Mouse (Mus musculus): Measurements from ENCODE around the gene Orc4. TPM values are rescaled to one million over a fixed set of nuclear protein-coding genes. Genes with fewer than 3 reads are reported as not detected.

The Orc4 gene
- polyA plus RNA-seq (2012; rRNA removed), result 1.3 and 1.5 TPM in 2 replicates

- no peaks in the 10 kb centered on the region for H3K27me3 ChIP-seq (ENCODE audit: control insufficient read depth, insufficient read depth, low read length)
- TF ChIP-seq CTCF (IDR thresholded peaks at IDR 0.05; ENCODE audit: extremely low read depth, insufficient read length, insufficient replicate concordance, low read depth, low read length), result no peak
- no peak; the same call in 1 of the 2 replicates for TF ChIP-seq POLR2A (IDR thresholded peaks at IDR 0.05; ENCODE audit: low read depth, low read length)
- no peaks in the 10 kb centered on the region for H3K4me1 ChIP-seq (ENCODE audit: control insufficient read depth, insufficient read depth, insufficient read length, low read length)
- 0% methylated on average over 2 of the region's 2 CpGs for WGBS
- peak within 1 kb of the TSS; percentile 97 for H3K4me3 ChIP-seq (ENCODE audit: low read depth, low read length)
- H3K27ac ChIP-seq (ENCODE audit: insufficient read depth, low read depth, low read length), result peak within 1 kb of the TSS; percentile 86
- H3K36me3 ChIP-seq (ENCODE audit: control insufficient read depth, insufficient read depth, low read length), result no peaks in the 10 kb centered on the region
Measured at GRCm38 (mm10) chr2:48950252-48950315, at the start of gene Orc4. Gene Orc4, minus strand, starts transcription at chr2:48950277.

- 92% methylated on average over 3 of the region's 3 CpGs for WGBS
- TF ChIP-seq POLR2A (IDR thresholded peaks at IDR 0.05; ENCODE audit: low read depth, low read length), result no peak
- no peak for TF ChIP-seq CTCF (IDR thresholded peaks at IDR 0.05; ENCODE audit: extremely low read depth, insufficient read length, insufficient replicate concordance, low read depth, low read length)
Measured at GRCm38 (mm10) chr2:48990322-48990721, 40.2 kb upstream of the Orc4 start.

GRCm38 (mm10) chr2:48978920-48979319, 28.8 kb upstream of the Orc4 start:
- 62% methylated on average over 3 of the region's 3 CpGs for WGBS
- no peaks in the 10 kb centered on the region for H3K4me1 ChIP-seq (ENCODE audit: control insufficient read depth, insufficient read depth, insufficient read length, low read length)
- TF ChIP-seq POLR2A (IDR thresholded peaks at IDR 0.05; ENCODE audit: low read depth, low read length), result no peak
- TF ChIP-seq CTCF (IDR thresholded peaks at IDR 0.05; ENCODE audit: extremely low read depth, insufficient read length, insufficient replicate concordance, low read depth, low read length), result no peak

More at GRCm38 (mm10) chr2:48990322-48990721, 40.2 kb upstream of the Orc4 start:
- no peak overlapping the region for H3K4me3 ChIP-seq (ENCODE audit: low read depth, low read length)
- H3K27me3 ChIP-seq (ENCODE audit: control insufficient read depth, insufficient read depth, low read length), result no peaks in the 10 kb centered on the region
- no peak overlapping the region for H3K27ac ChIP-seq (ENCODE audit: insufficient read depth, low read depth, low read length)
- H3K4me1 ChIP-seq (ENCODE audit: control insufficient read depth, insufficient read depth, insufficient read length, low read length), result no peaks in the 10 kb centered on the region
- H3K36me3 ChIP-seq (ENCODE audit: control insufficient read depth, insufficient read depth, low read length), result peaks cover 2% of the 10 kb centered on the region; the same call in 1 of the 2 replicates

DNA sequence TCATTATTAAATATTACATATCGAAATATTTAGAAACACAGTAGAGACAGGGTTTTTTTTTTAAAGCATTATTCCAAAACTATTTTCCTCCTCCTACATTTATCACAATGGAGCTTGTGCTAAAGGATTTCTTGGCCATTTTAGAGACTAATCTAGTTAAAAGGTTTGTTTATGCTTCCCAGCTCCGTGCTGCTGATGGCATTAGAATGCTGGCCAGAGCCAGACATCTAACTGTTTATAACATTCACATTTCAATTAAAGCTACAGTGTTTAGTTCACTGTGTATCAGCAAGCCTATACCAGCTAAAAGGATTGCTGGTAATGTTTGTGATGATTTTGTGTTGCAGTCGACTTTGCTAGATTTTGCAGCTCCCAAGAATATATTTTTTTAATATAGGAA, 6.5 kb upstream of the Orc4 start:
- no peaks in the 10 kb centered on the region for H3K4me1 ChIP-seq (ENCODE audit: control insufficient read depth, insufficient read depth, insufficient read length, low read length)
- H3K27me3 ChIP-seq (ENCODE audit: control insufficient read depth, insufficient read depth, low read length), result no peaks in the 10 kb centered on the region
- TF ChIP-seq POLR2A (IDR thresholded peaks at IDR 0.05; ENCODE audit: low read depth, low read length), result no peak
- TF ChIP-seq CTCF (IDR thresholded peaks at IDR 0.05; ENCODE audit: extremely low read depth, insufficient read length, insufficient replicate concordance, low read depth, low read length), result no peak
- 73% methylated on average over 3 of the region's 3 CpGs for WGBS
- H3K4me3 ChIP-seq (ENCODE audit: low read depth, low read length), result no peak overlapping the region
- H3K36me3 ChIP-seq (ENCODE audit: control insufficient read depth, insufficient read depth, low read length), result no peaks in the 10 kb centered on the region
- no peak overlapping the region for H3K27ac ChIP-seq (ENCODE audit: insufficient read depth, low read depth, low read length)

More at GRCm38 (mm10) chr2:48978920-48979319, 28.8 kb upstream of the Orc4 start:
- no peaks in the 10 kb centered on the region for H3K27me3 ChIP-seq (ENCODE audit: control insufficient read depth, insufficient read depth, low read length)
- H3K36me3 ChIP-seq (ENCODE audit: control insufficient read depth, insufficient read depth, low read length), result no peaks in the 10 kb centered on the region
- H3K4me3 ChIP-seq (ENCODE audit: low read depth, low read length), result no peak overlapping the region
- no peak overlapping the region for H3K27ac ChIP-seq (ENCODE audit: insufficient read depth, low read depth, low read length)

GRCm38 (mm10) chr2:48950316-48950880, 321 bp upstream of the Orc4 start:
- 8% methylated on average over 6 of the region's 6 CpGs for WGBS
- TF ChIP-seq POLR2A (IDR thresholded peaks at IDR 0.05; ENCODE audit: low read depth, low read length), result no peak
- TF ChIP-seq CTCF (IDR thresholded peaks at IDR 0.05; ENCODE audit: extremely low read depth, insufficient read length, insufficient replicate concordance, low read depth, low read length), result no peak

GRCm38 (mm10) chr2:48949743-48950251, 280 bp downstream of the Orc4 start:
- TF ChIP-seq POLR2A (IDR thresholded peaks at IDR 0.05; ENCODE audit: low read depth, low read length) (peak; percentile 43; the same call in 1 of the 2 replicates), CTCF (IDR thresholded peaks at IDR 0.05; ENCODE audit: extremely low read depth, insufficient read length, insufficient replicate concordance, low read depth, low read length) (no peak)
- H3K4me1 ChIP-seq (ENCODE audit: control insufficient read depth, insufficient read depth, insufficient read length, low read length), result no peaks in the 10 kb centered on the region
- peak overlapping the region; percentile 97 for H3K4me3 ChIP-seq (ENCODE audit: low read depth, low read length)
- WGBS, result under 1% methylated on average over 9 of the region's 9 CpGs
- H3K36me3 ChIP-seq (ENCODE audit: control insufficient read depth, insufficient read depth, low read length), result no peaks in the 10 kb centered on the region
- H3K27me3 ChIP-seq (ENCODE audit: control insufficient read depth, insufficient read depth, low read length), result no peaks in the 10 kb centered on the region
- H3K27ac ChIP-seq (ENCODE audit: insufficient read depth, low read depth, low read length), result peak overlapping the region; percentile 86

More at GRCm38 (mm10) chr2:48950316-48950880, 321 bp upstream of the Orc4 start:
- Histone ChIP-seq H3K4me1 (ENCODE audit: control insufficient read depth, insufficient read depth, insufficient read length, low read length) (no peaks in the 10 kb centered on the region), H3K27ac (ENCODE audit: insufficient read depth, low read depth, low read length) (no peak overlapping the region; the same call in 1 of the 2 replicates), H3K4me3 (ENCODE audit: low read depth, low read length) (peak overlapping the region; percentile 97), H3K27me3 (ENCODE audit: control insufficient read depth, insufficient read depth, low read length) (no peaks in the 10 kb centered on the region), H3K36me3 (ENCODE audit: control insufficient read depth, insufficient read depth, low read length) (no peaks in the 10 kb centered on the region)

GRCm38 (mm10) chr2:48948841-48949584, 1.1 kb downstream of the Orc4 start, which contains the start of gene Mbd5:
Gene Mbd5, plus strand, starts transcription at chr2:48949508.
- TF ChIP-seq POLR2A (IDR thresholded peaks at IDR 0.05; ENCODE audit: low read depth, low read length) (peak; percentile 58), CTCF (IDR thresholded peaks at IDR 0.05; ENCODE audit: extremely low read depth, insufficient read length, insufficient replicate concordance, low read depth, low read length) (no peak)
- Histone ChIP-seq H3K36me3 (ENCODE audit: control insufficient read depth, insufficient read depth, low read length) (no peaks in the 10 kb centered on the region), H3K27me3 (ENCODE audit: control insufficient read depth, insufficient read depth, low read length) (no peaks in the 10 kb centered on the region), H3K4me3 (ENCODE audit: low read depth, low read length) (peak within 1 kb of the TSS; percentile 97), H3K27ac (ENCODE audit: insufficient read depth, low read depth, low read length) (peak within 1 kb of the TSS; percentile 86), H3K4me1 (ENCODE audit: control insufficient read depth, insufficient read depth, insufficient read length, low read length) (no peaks in the 10 kb centered on the region)
- WGBS, result under 1% methylated on average over 49 of the region's 49 CpGs

Measured in small intestine, adult 2 months (tissue).